Mouse (Mus musculus): ENCODE results near the gene B4galt1. TPM values are rescaled to one million over a fixed set of nuclear protein-coding genes. Genes with fewer than 3 reads are reported as not detected.

Gene B4galt1
- polyA plus RNA-seq, 1 experiment from 2014 or later = 20.3 TPM

GRCm38 (mm10) chr4:40884282-40885165 lies 30.7 kb upstream of the B4galt1 start:
- Histone ChIP-seq H3K27ac (no peak overlapping the region), H3K36me3 (no peaks in the 10 kb centered on the region), H3K4me2 (replicated peaks) (no peak overlapping the region), H3K27me3 (no peaks in the 10 kb centered on the region), H3K4me3 (no peak overlapping the region), H3K9me3 (replicated peaks) (no peaks in the 10 kb centered on the region), H3K9ac (no peak overlapping the region), H3K4me1 (no peaks in the 10 kb centered on the region)
- no peak for ATAC-seq (ENCODE audit: low FRiP score)
- WGBS = 84% methylated on average over 12 of the region's 12 CpGs

DNA sequence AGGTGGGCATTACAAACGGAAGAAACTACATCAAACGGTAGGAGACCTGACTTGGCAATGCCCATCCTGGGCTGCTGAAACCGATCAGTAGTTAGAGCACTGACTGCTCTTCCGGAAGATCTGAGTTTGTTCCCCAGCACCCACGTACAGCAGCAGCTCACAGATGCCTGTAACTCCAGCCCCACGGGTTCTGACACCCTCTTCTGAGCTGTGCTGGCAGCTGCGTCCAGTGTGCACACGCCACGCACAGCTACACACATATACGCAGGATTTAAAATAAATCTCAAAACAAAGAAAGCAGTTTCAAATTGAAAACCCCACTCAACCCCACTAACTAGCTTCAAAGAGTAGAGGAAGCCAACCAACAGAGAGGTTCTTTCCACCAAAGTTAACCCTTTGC lies 29.4 kb upstream of the B4galt1 start:
- Histone ChIP-seq H3K4me3 (no peak overlapping the region), H3K27ac (no peak overlapping the region), H3K4me2 (replicated peaks) (no peak overlapping the region), H3K36me3 (no peaks in the 10 kb centered on the region), H3K27me3 (no peaks in the 10 kb centered on the region), H3K9ac (no peak overlapping the region), H3K9me3 (replicated peaks) (no peaks in the 10 kb centered on the region), H3K4me1 (no peaks in the 10 kb centered on the region)
- WGBS = 86% methylated on average over 10 of the region's 10 CpGs
- ATAC-seq (ENCODE audit: low FRiP score) = no peak

DNA sequence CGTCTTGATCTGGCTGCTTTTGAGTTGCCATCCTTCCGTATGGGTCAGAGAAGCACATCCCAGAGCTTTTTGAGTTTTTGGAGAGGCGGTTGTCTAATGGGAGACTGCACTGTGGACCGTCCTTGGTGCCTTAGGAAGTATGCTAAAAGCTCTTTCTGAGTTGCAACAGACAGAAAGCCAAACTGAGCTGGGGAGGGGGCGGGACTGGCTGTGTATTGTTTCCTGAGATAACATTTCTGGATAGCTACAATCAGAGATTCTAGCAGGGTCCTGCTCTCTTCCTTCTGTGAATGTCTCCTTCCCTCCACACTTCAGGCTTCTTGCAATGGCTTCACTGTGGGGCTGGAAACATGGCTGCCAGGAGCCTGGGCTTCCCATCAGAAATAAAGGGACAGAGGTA lies 23.7 kb upstream of the B4galt1 start:
- Histone ChIP-seq H3K4me3 (no peak overlapping the region), H3K4me1 (peaks cover 7% of the 10 kb centered on the region), H3K9me3 (replicated peaks) (no peaks in the 10 kb centered on the region), H3K27ac (no peak overlapping the region), H3K27me3 (no peaks in the 10 kb centered on the region), H3K4me2 (replicated peaks) (no peak overlapping the region), H3K36me3 (no peaks in the 10 kb centered on the region), H3K9ac (no peak overlapping the region)
- ATAC-seq (ENCODE audit: low FRiP score) = no peak
- WGBS = 82% methylated on average over 5 of the region's 5 CpGs

GRCm38 (mm10) chr4:40876814-40877371 lies 23.1 kb upstream of the B4galt1 start:
- H3K36me3 ChIP-seq = no peaks in the 10 kb centered on the region
- no peaks in the 10 kb centered on the region for H3K9me3 ChIP-seq (replicated peaks)
- H3K9ac ChIP-seq = no peak overlapping the region
- H3K27ac ChIP-seq = no peak overlapping the region
- 45% methylated on average over 12 of the region's 12 CpGs for WGBS
- no peaks in the 10 kb centered on the region for H3K27me3 ChIP-seq
- 0 out of 2 replicates have a peak overlapping the region, but pooled peaks have one; percentile 1 for H3K4me2 ChIP-seq (replicated peaks)
- H3K4me3 ChIP-seq = no peak overlapping the region
- no peak for ATAC-seq (ENCODE audit: low FRiP score)
- peaks cover 7% of the 10 kb centered on the region for H3K4me1 ChIP-seq

- WGBS = 89% methylated on average over 20 of the region's 20 CpGs
- ATAC-seq (ENCODE audit: low FRiP score) = no peak
- H3K4me3 ChIP-seq = no peak overlapping the region
- H3K4me1 ChIP-seq = peaks cover 7% of the 10 kb centered on the region
- H3K27ac ChIP-seq = no peak overlapping the region
- H3K9me3 ChIP-seq (replicated peaks) = no peaks in the 10 kb centered on the region
- no peaks in the 10 kb centered on the region for H3K27me3 ChIP-seq
- no peaks in the 10 kb centered on the region for H3K36me3 ChIP-seq
- no peak overlapping the region for H3K4me2 ChIP-seq (replicated peaks)
- H3K9ac ChIP-seq = no peak overlapping the region
These were observed 22.0 kb upstream of the B4galt1 start for GRCm38 (mm10) chr4:40875842-40876241.

DNA sequence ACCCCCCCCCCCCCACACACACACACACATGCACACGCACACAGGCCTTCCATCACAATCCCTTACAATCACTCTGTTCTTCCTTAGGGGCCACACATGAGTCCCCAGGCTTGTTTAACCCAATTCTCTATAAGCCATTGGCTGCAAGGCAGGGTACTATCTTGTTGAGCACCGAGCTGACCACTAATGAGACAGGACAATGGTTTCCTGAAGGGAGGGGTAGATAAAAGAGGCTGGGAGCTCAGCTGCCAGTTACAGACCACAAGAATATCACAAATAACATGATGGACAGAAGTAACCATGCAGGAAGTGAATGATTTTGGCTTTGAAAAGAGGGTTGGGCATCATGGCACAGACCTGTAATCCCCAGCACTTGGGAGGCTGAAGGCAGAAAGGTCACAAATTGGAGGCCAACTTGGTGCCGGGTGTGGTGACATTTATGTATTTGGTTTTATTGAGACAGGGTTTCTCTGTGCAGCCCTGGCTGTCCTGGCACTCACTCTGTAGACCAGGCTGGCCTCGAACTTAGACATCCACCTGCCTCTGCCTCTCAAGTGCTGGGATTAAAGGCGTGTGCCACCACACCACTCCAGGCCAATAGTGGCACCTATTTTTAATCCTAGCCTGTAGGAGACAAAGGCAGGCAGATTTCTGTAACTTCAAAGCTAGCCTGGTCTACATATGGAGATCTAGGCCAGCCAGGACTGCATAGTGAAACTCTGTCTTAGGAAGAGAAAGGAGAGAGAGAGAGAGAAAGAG lies 21.2 kb upstream of the B4galt1 start:
- Histone ChIP-seq H3K27ac (no peak overlapping the region), H3K36me3 (no peaks in the 10 kb centered on the region), H3K9ac (no peak overlapping the region), H3K4me1 (peaks cover 7% of the 10 kb centered on the region), H3K27me3 (no peaks in the 10 kb centered on the region), H3K4me3 (no peak overlapping the region), H3K9me3 (replicated peaks) (no peaks in the 10 kb centered on the region), H3K4me2 (replicated peaks) (no peak overlapping the region)
- no peak for ATAC-seq (ENCODE audit: low FRiP score)
- 88% methylated on average over 5 of the region's 5 CpGs for WGBS

DNA sequence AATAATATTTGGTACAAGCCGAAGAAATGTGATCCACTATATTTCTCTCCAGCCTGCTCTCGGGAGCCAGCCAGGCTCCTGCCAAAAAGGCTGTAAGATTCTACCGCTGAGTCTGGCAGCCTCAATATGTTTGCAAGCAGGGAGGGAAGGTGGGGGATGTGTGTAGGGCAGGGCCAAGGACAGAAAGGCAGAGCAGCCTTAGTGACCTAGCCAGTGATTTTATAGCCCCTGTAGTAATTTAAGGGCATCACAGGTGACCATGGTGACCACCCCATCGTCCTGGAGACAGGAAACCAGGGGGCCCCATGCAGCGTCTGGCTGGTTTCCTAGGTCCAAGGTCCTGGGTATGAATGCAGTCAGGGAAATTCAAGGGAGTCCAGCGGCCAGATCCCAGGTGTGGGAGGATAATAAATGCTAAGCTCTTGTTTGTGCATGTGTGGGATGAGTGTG lies 20.4 kb upstream of the B4galt1 start:
- Histone ChIP-seq H3K9ac (no peak overlapping the region), H3K9me3 (replicated peaks) (no peaks in the 10 kb centered on the region), H3K4me1 (peaks cover 7% of the 10 kb centered on the region), H3K27ac (no peak overlapping the region), H3K4me2 (replicated peaks) (no peak overlapping the region), H3K36me3 (no peaks in the 10 kb centered on the region), H3K27me3 (no peaks in the 10 kb centered on the region), H3K4me3 (no peak overlapping the region)
- no peak for ATAC-seq (ENCODE audit: low FRiP score)
- 52% methylated on average over 6 of the region's 6 CpGs for WGBS

DNA sequence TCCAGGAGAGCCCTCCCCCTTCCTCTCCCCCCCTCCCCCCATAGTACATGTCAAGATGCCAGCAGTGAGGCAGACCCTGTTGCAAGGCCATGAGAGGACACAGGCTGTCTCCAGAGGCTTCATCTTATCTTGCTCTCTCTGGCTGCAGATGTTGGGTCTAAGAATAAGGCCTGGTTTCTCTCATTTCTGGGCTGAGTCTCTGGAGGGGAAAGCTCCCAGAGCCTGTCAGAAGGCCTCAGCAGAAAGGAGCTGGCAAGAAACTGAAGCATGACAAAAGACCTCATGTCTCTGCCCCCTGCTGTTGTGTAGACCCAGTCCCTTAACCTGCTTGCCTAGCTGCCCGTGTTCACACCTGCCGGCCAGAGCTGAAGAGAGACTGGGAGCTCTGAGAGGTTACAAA lies 19.5 kb upstream of the B4galt1 start:
- Histone ChIP-seq H3K27me3 (no peaks in the 10 kb centered on the region), H3K36me3 (no peaks in the 10 kb centered on the region), H3K27ac (no peak overlapping the region), H3K9ac (no peak overlapping the region), H3K4me1 (peaks cover 7% of the 10 kb centered on the region), H3K4me2 (replicated peaks) (no peak overlapping the region), H3K9me3 (replicated peaks) (no peaks in the 10 kb centered on the region), H3K4me3 (no peak overlapping the region)
- ATAC-seq (ENCODE audit: low FRiP score) = no peak
- 81% methylated on average over 2 of the region's 2 CpGs for WGBS

DNA sequence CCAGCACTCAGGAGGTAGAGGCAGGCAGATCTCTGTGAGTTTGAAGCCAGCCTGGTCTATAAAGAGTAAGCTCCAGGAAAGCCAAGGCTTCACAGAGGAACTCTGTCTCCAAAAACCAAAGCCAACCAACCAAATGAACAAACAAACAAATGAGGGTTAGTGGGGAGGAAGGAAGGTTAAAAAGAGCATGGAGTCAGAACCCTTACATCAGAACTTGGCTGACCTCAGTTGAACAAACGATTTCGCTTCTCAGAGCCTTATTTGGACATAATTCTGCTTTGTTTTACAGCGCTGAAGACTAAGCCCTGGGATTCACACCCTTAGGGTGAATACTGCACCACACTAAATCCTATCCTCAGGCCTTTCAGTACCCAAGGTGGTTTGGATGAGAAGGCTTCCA lies 18.3 kb upstream of the B4galt1 start:
- H3K9ac ChIP-seq = no peak overlapping the region
- no peak overlapping the region for H3K4me3 ChIP-seq
- WGBS = 92% methylated on average over 3 of the region's 3 CpGs
- no peaks in the 10 kb centered on the region for H3K36me3 ChIP-seq
- peaks cover 5% of the 10 kb centered on the region for H3K4me1 ChIP-seq
- H3K9me3 ChIP-seq (replicated peaks) = no peaks in the 10 kb centered on the region
- no peak for ATAC-seq (ENCODE audit: low FRiP score)
- H3K27ac ChIP-seq = no peak overlapping the region
- no peak overlapping the region for H3K4me2 ChIP-seq (replicated peaks)
- H3K27me3 ChIP-seq = no peaks in the 10 kb centered on the region

- 85% methylated on average over 4 of the region's 4 CpGs for WGBS
- no peaks in the 10 kb centered on the region for H3K27me3 ChIP-seq
- no peaks in the 10 kb centered on the region; the same call in 1 of the 2 replicates for H3K4me1 ChIP-seq
- no peak overlapping the region for H3K4me2 ChIP-seq (replicated peaks)
- ATAC-seq (ENCODE audit: low FRiP score) = no peak
- H3K9me3 ChIP-seq (replicated peaks) = no peaks in the 10 kb centered on the region
- no peak overlapping the region for H3K27ac ChIP-seq
- no peaks in the 10 kb centered on the region for H3K36me3 ChIP-seq
- H3K9ac ChIP-seq = no peak overlapping the region
- no peak overlapping the region for H3K4me3 ChIP-seq
These were observed 16.4 kb upstream of the B4galt1 start for GRCm38 (mm10) chr4:40870206-40870605.

- WGBS = 78% methylated on average over 13 of the region's 13 CpGs
- H3K4me3 ChIP-seq = no peak overlapping the region
- no peaks in the 10 kb centered on the region for H3K36me3 ChIP-seq
- ATAC-seq (ENCODE audit: low FRiP score) = no peak
- H3K27ac ChIP-seq = no peak overlapping the region
- no peaks in the 10 kb centered on the region for H3K27me3 ChIP-seq
- no peaks in the 10 kb centered on the region for H3K9me3 ChIP-seq (replicated peaks)
- no peak overlapping the region for H3K9ac ChIP-seq
- no peak overlapping the region for H3K4me2 ChIP-seq (replicated peaks)
- H3K4me1 ChIP-seq = no peaks in the 10 kb centered on the region; the same call in 1 of the 2 replicates
These were observed 14.9 kb upstream of the B4galt1 start for GRCm38 (mm10) chr4:40868554-40869232.

GRCm38 (mm10) chr4:40864361-40864760 lies 10.6 kb upstream of the B4galt1 start:
- H3K4me1 ChIP-seq = no peaks in the 10 kb centered on the region
- WGBS = 97% methylated on average over 12 of the region's 12 CpGs
- H3K27ac ChIP-seq = no peak overlapping the region
- H3K9me3 ChIP-seq (replicated peaks) = no peaks in the 10 kb centered on the region
- H3K4me3 ChIP-seq = no peak overlapping the region
- no peak overlapping the region for H3K9ac ChIP-seq
- H3K4me2 ChIP-seq (replicated peaks) = no peak overlapping the region
- no peaks in the 10 kb centered on the region for H3K36me3 ChIP-seq
- no peak for ATAC-seq (ENCODE audit: low FRiP score)
- H3K27me3 ChIP-seq = no peaks in the 10 kb centered on the region

Data from hindbrain, embryonic 12.5 days (tissue).